Mouse (Mus musculus) MEL (cell line): ENCODE measurements around the gene Hivep2. TPM values are rescaled to one million over a fixed set of nuclear protein-coding genes. Genes with fewer than 3 reads are reported as not detected.

Source experiments
- DNase-seq: peaks from one replicate; pipeline ENCODE4 v3.0.0; 2011; ENCODE audit warnings: low read depth, low spot score
- H3K27ac ChIP-seq: 2 replicates; pipeline ENCODE4 v1.5.1; 2012; ENCODE audit warnings: low read depth, mild to moderate bottlenecking, control low read depth, low read length, moderate library complexity; ENCODE audit not compliant: control insufficient read depth
- H3K27me3 ChIP-seq, 2 experiments: fragments of 150-350 bp in 1 of 2; sonication (generic) in 1 of 2; 2 replicates each; pipeline ENCODE4 v1.6.1; 2012; ENCODE audit warnings: low read length in 2 of 2, mild to moderate bottlenecking in 2 of 2, improper control_type of control experiment in 1 of 2, moderate library complexity in 1 of 2; ENCODE audit not compliant: insufficient read depth in 2 of 2, control insufficient read depth in 1 of 2
- H3K36me3 ChIP-seq, 2 experiments: 2 replicates each; pipeline ENCODE4 v1.6.1; 2012 to 2014; ENCODE audit warnings: low read length in 2 of 2, improper control_type of control experiment in 1 of 2, inconsistent platforms in 1 of 2, mild to moderate bottlenecking in 1 of 2; ENCODE audit not compliant: insufficient read depth in 2 of 2, control insufficient read depth in 1 of 2
- H3K4me1 ChIP-seq, 2 experiments: fragments of 150-350 bp in 1 of 2; sonication (generic) in 1 of 2; 2 replicates each; pipeline ENCODE4 v1.6.1; 2012; ENCODE audit warnings: low read length in 2 of 2, improper control_type of control experiment in 1 of 2, mild to moderate bottlenecking in 1 of 2; ENCODE audit not compliant: insufficient read depth in 2 of 2, control insufficient read depth in 1 of 2
- H3K4me3 ChIP-seq, 2 experiments: fragments of 150-350 bp in 1 of 2; sonication (generic) in 1 of 2; 2 replicates each; pipeline ENCODE4 v1.5.1; 2012; ENCODE audit warnings: low read depth in 2 of 2, low read length in 2 of 2, mild to moderate bottlenecking in 2 of 2, moderate library complexity in 2 of 2, control low read depth in 1 of 2, improper control_type of control experiment in 1 of 2; ENCODE audit not compliant: control insufficient read depth in 1 of 2, insufficient read depth in 1 of 2
- H3K79me2 ChIP-seq: 2 replicates; pipeline ENCODE4 v1.6.1; 2012; ENCODE audit warnings: mild to moderate bottlenecking, low read length, moderate library complexity; ENCODE audit not compliant: control insufficient read depth, poor library complexity, insufficient read depth
- H3K9ac ChIP-seq: 2 replicates; pipeline ENCODE4 v1.6.1; 2012; ENCODE audit warnings: low read depth, mild to moderate bottlenecking, control low read depth, low read length, moderate library complexity; ENCODE audit not compliant: control insufficient read depth, poor library complexity, severe bottlenecking
- H3K9me3 ChIP-seq: fragments of 150-350 bp; sonication (generic); replicated peaks from 2 replicates; pipeline ENCODE4 v1.6.1; 2012; ENCODE audit warnings: mild to moderate bottlenecking, low read length, improper control_type of control experiment, moderate library complexity; ENCODE audit not compliant: insufficient read depth
- CHD1 ChIP-seq: IDR thresholded peaks from 2 replicates; pipeline ENCODE4 v1.6.1; 2012; ENCODE audit warnings: low read depth, mild to moderate bottlenecking, inconsistent platforms, low read length, improper control_type of control experiment
- CHD2 ChIP-seq: IDR thresholded peaks from 2 replicates; pipeline ENCODE4 v1.6.1; 2011; ENCODE audit warnings: low read length, improper control_type of control experiment
- CTCF ChIP-seq, 3 experiments: IDR thresholded peaks in 2 of 3; conservative IDR thresholded peaks in 1 of 3; 2 replicates each; pipeline ENCODE4 v1.5.1; 2011 to 2012; ENCODE audit warnings: low read length in 3 of 3, low read depth in 2 of 3, mild to moderate bottlenecking in 2 of 3, improper control_type of control experiment in 1 of 3, inconsistent platforms in 1 of 3, mixed read lengths in 1 of 3, moderate library complexity in 1 of 3; ENCODE audit not compliant: control insufficient read depth in 1 of 3, insufficient read depth in 1 of 3, poor library complexity in 1 of 3, severe bottlenecking in 1 of 3
- EP300 ChIP-seq, 2 experiments: IDR thresholded peaks; 2 replicates each; pipeline ENCODE4 v1.6.1; 2011; ENCODE audit warnings: improper control_type of control experiment in 2 of 2, low read length in 2 of 2, low read depth in 1 of 2, mild to moderate bottlenecking in 1 of 2
- ETS1 ChIP-seq: IDR thresholded peaks from 2 replicates; pipeline ENCODE4 v1.6.1; 2012; ENCODE audit warnings: low read depth, mild to moderate bottlenecking, inconsistent platforms, low read length, improper control_type of control experiment, moderate library complexity
- JUND ChIP-seq: IDR thresholded peaks from 2 replicates; pipeline ENCODE4 v1.6.1; 2011; ENCODE audit warnings: low read depth, mild to moderate bottlenecking, improper control_type of control experiment, low read length
- MYB ChIP-seq: IDR thresholded peaks from 2 replicates; pipeline ENCODE4 v1.6.1; 2011; ENCODE audit warnings: mild to moderate bottlenecking, low read depth, low read length, improper control_type of control experiment
- MYC ChIP-seq: IDR thresholded peaks from 2 replicates; pipeline ENCODE4 v1.6.1; 2011; ENCODE audit warnings: low read depth, mild to moderate bottlenecking, low read length, improper control_type of control experiment, moderate library complexity
- POLR2A ChIP-seq, 2 experiments: IDR thresholded peaks; 2 replicates each; pipeline ENCODE4 v1.6.1; 2011 to 2012; ENCODE audit warnings: low read length in 2 of 2, mild to moderate bottlenecking in 2 of 2, control low read depth in 1 of 2, improper control_type of control experiment in 1 of 2, low read depth in 1 of 2, moderate library complexity in 1 of 2; ENCODE audit not compliant: control insufficient read depth in 1 of 2, insufficient read depth in 1 of 2, poor library complexity in 1 of 2
- POLR2AphosphoS5 ChIP-seq: IDR thresholded peaks from 2 replicates; pipeline ENCODE4 v1.6.1; 2012; ENCODE audit warnings: low read depth, borderline replicate concordance, mild to moderate bottlenecking, inconsistent platforms, low read length, moderate library complexity, mixed read lengths
- RAD21 ChIP-seq: IDR thresholded peaks from 2 replicates; pipeline ENCODE4 v1.6.1; 2011; ENCODE audit warnings: mild to moderate bottlenecking, low read depth, low read length, improper control_type of control experiment
- RCOR1 ChIP-seq: IDR thresholded peaks from 2 replicates; pipeline ENCODE4 v1.6.1; 2012; ENCODE audit warnings: low read depth, mild to moderate bottlenecking, inconsistent platforms, low read length, improper control_type of control experiment
- SIN3A ChIP-seq: IDR thresholded peaks from 2 replicates; pipeline ENCODE4 v1.6.1; 2012; ENCODE audit warnings: low read length, improper control_type of control experiment, inconsistent platforms
- TAL1 ChIP-seq: IDR thresholded peaks from 2 replicates; pipeline ENCODE4 v1.6.1; 2012; ENCODE audit warnings: mild to moderate bottlenecking, inconsistent platforms, low read length, moderate library complexity, mixed read lengths
- TCF12 ChIP-seq: IDR thresholded peaks from 2 replicates; pipeline ENCODE4 v1.6.1; 2014; ENCODE audit warnings: low read depth, mild to moderate bottlenecking, inconsistent platforms, low read length, improper control_type of control experiment, moderate library complexity
- USF1 ChIP-seq: IDR thresholded peaks from 2 replicates; pipeline ENCODE4 v1.6.1; 2014; ENCODE audit warnings: low read depth, mild to moderate bottlenecking, inconsistent platforms, low read length, improper control_type of control experiment, moderate library complexity
- ZC3H11A ChIP-seq: IDR thresholded peaks from 2 replicates; pipeline ENCODE4 v1.6.1; 2012; ENCODE audit warnings: low read depth, mild to moderate bottlenecking, inconsistent platforms, low read length, improper control_type of control experiment
- ZKSCAN1 ChIP-seq: IDR thresholded peaks from 2 replicates; pipeline ENCODE4 v1.6.1; 2012; ENCODE audit warnings: low read depth, mild to moderate bottlenecking, inconsistent platforms, low read length, improper control_type of control experiment, moderate library complexity
- polyA plus RNA-seq, 2 experiments: library from polyadenylated mRNA; stranded (reverse) in 1 of 2; unstranded in 1 of 2; fragments of >175 nt in 1 of 2; fragments of >200 nt in 1 of 2; gene quantifications; 2 replicates each; pipeline versions ENCODE4 v1.2.1 to v1.2.4; 2012; ENCODE audit warnings: low replicate concordance in 2 of 2, low read depth in 1 of 2; ENCODE audit not compliant: insufficient read length in 2 of 2, insufficient read depth in 1 of 2, missing spikeins in 1 of 2
- total RNA-seq: library from RNA; depleted of rRNA; stranded (reverse); fragments of 300-350 nt; gene quantifications from 2 replicates; pipeline ENCODE4 v1.2.3, GENCODE M21; 2012

The Hivep2 gene
- total and polyA plus RNA-seq, 3 experiments, result not detected

GRCm38 (mm10) chr10:14193702-14194101 lies 227.8 kb downstream of the Hivep2 start:
- no peak for TF ChIP-seq CTCF (IDR thresholded peaks at IDR 0.05 in 2 of 3, conservative IDR thresholded peaks at IDR 0.05 in 1 of 3; ENCODE audit: control insufficient read depth in 1 of 3, insufficient read depth in 1 of 3, low read depth in 2 of 3, low read length in 3 of 3, poor library complexity in 1 of 3, severe bottlenecking in 1 of 3)
- no peak for TF ChIP-seq TAL1
- H3K9me3 ChIP-seq, result no peaks in the 10 kb centered on the region

GRCm38 (mm10) chr10:14195778-14196650 lies 230.1 kb downstream of the Hivep2 start:
- Histone ChIP-seq H3K27ac (no peak overlapping the region), H3K9ac (no peak overlapping the region), H3K79me2 (no peaks in the 10 kb centered on the region), H3K4me3 (no peak overlapping the region), H3K9me3 (no peaks in the 10 kb centered on the region), H3K4me1 (no peaks in the 10 kb centered on the region), H3K27me3 (no peaks in the 10 kb centered on the region), H3K36me3 (no peaks in the 10 kb centered on the region)
- DNase-seq, result no peak
- TF ChIP-seq RCOR1, result no peak
- no peak for TF ChIP-seq ETS1
- TF ChIP-seq CHD2, result no peak
- no peak for TF ChIP-seq JUND
- TF ChIP-seq EP300 (IDR thresholded peaks at IDR 0.05; ENCODE audit: low read depth in 1 of 2, low read length in 2 of 2), result no peak
- no peak for TF ChIP-seq MYB
- TF ChIP-seq ZKSCAN1, result no peak
- no peak for TF ChIP-seq MYC
- no peak for TF ChIP-seq POLR2AphosphoS5
- TF ChIP-seq SIN3A, result no peak
- TF ChIP-seq TCF12, result no peak
- no peak for TF ChIP-seq CHD1
- TF ChIP-seq POLR2A (IDR thresholded peaks at IDR 0.05; ENCODE audit: control insufficient read depth in 1 of 2, insufficient read depth in 1 of 2, low read depth in 1 of 2, low read length in 2 of 2, poor library complexity in 1 of 2), result no peak

More at GRCm38 (mm10) chr10:14193702-14194101, 227.8 kb downstream of the Hivep2 start:
- no peak for DNase-seq
- H3K36me3 ChIP-seq, result no peaks in the 10 kb centered on the region
- no peak overlapping the region for H3K9ac ChIP-seq
- H3K4me1 ChIP-seq, result no peaks in the 10 kb centered on the region
- no peaks in the 10 kb centered on the region for H3K79me2 ChIP-seq
- H3K27me3 ChIP-seq, result no peaks in the 10 kb centered on the region
- H3K4me3 ChIP-seq, result no peak overlapping the region
- no peak overlapping the region for H3K27ac ChIP-seq

- TF ChIP-seq RAD21 (no peak), ZC3H11A (no peak), USF1 (no peak)
- H3K4me1 ChIP-seq, result no peaks in the 10 kb centered on the region
These were observed 230.9 kb downstream of the Hivep2 start for GRCm38 (mm10) chr10:14196785-14197184.

More at GRCm38 (mm10) chr10:14196785-14197184, 230.9 kb downstream of the Hivep2 start:
- H3K36me3 ChIP-seq, result no peaks in the 10 kb centered on the region
- H3K27me3 ChIP-seq, result no peaks in the 10 kb centered on the region
- H3K79me2 ChIP-seq, result no peaks in the 10 kb centered on the region
- no peak overlapping the region for H3K4me3 ChIP-seq
- H3K27ac ChIP-seq, result no peak overlapping the region
- H3K9ac ChIP-seq, result no peak overlapping the region
- no peak for DNase-seq
- H3K9me3 ChIP-seq, result no peaks in the 10 kb centered on the region
